Mouse (Mus musculus): ENCODE measurements around the gene Dgkz. TPM values are rescaled to one million over a fixed set of nuclear protein-coding genes. Genes with fewer than 3 reads are reported as not detected.

Dgkz gene
- polyA plus RNA-seq, 1 experiment: 47.1 TPM

DNA sequence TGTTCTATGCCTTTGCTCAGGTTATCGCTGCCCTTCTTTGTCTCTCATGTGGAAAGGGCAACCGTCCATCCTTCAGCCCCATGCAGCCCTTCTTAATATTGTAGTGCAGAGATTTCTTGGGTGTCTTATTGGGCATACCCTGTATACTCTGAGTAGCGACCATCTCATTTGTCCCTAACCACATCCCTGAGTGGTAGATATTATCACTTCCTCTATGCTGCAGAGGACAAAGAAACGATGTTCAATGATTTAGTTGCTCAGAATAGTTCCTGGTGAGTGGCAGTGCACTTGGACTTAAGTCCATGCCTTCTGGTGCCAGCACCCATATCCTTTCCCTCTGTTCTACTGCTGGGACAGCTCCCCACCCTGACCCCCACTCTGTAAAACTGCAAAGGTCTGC, 2.3 kb upstream of the Dgkz start:
- H3K79me3 ChIP-seq (ENCODE audit: low read depth): no peaks in the 10 kb centered on the region
- H3K27me3 ChIP-seq (ENCODE audit: control insufficient read depth, insufficient read depth, insufficient read length): peaks cover 29% of the 10 kb centered on the region
- no peaks in the 10 kb centered on the region for H3K79me2 ChIP-seq (ENCODE audit: control insufficient read depth, insufficient read depth)
- no peak overlapping the region for H3K4me3 ChIP-seq (ENCODE audit: insufficient read depth, poor library complexity, severe bottlenecking)
- H3ac ChIP-seq (ENCODE audit: control insufficient read depth, insufficient read length, low read depth): no peak overlapping the region
- TF ChIP-seq MAX (IDR thresholded peaks at IDR 0.05): no peak
- peaks cover 11% of the 10 kb centered on the region for H3K36me3 ChIP-seq (ENCODE audit: control insufficient read depth, insufficient read depth)

DNA sequence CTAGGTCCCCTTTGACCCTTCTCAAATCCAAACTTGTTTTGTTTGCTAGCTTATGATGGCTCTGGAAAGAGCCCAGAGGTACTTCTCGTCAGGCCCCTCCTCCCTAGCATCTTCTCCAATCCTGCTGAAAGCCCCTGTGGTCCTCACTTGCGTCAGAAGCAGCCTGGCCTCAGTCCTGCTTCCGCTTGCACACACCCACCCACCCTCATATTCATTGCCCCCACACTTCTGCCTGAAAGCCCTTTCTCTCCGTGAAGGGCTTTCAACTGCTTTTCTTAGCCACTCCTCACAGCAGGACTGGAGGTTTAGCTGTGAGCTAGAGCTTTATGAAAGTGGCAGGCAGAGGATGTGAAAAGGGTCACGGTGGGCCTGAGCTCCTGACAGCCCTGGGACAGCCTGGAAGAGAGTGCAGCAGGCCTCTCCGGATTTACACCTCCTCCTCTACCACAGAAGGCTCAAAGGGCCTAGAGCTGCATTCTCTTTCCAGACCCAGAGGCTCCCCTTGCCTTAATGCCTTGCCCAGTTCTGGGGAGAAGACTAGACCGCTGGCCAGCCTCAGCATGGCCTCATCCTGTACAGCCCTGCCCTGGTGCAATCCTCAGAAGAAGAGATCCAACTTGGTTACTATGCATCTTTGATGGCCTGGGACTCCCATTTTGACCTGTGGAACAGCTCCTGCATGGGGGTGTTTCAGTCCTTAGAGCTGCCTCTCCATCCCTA, 2.1 kb downstream of the Dgkz start:
- Histone ChIP-seq H3K27me3 (ENCODE audit: control insufficient read depth, insufficient read depth, insufficient read length) (peaks cover 29% of the 10 kb centered on the region), H3K36me3 (ENCODE audit: control insufficient read depth, insufficient read depth) (no peaks in the 10 kb centered on the region), H3K4me3 (ENCODE audit: insufficient read depth, poor library complexity, severe bottlenecking) (no peak overlapping the region), H3ac (ENCODE audit: control insufficient read depth, insufficient read length, low read depth) (no peak overlapping the region), H3K79me3 (ENCODE audit: low read depth) (no peaks in the 10 kb centered on the region), H3K79me2 (ENCODE audit: control insufficient read depth, insufficient read depth) (no peaks in the 10 kb centered on the region)
- TF ChIP-seq MAX (IDR thresholded peaks at IDR 0.05) (no peak), MYOD1 (IDR thresholded peaks at IDR 0.05; ENCODE audit: control insufficient read depth, insufficient read length, low read depth) (no peak), CEBPB (IDR thresholded peaks at IDR 0.05; ENCODE audit: low read depth) (no peak), CTCF (IDR thresholded peaks at IDR 0.05; ENCODE audit: control insufficient read depth, insufficient read depth, insufficient read length) (no peak), USF1 (IDR thresholded peaks at IDR 0.05; ENCODE audit: low read depth) (no peak), FOSL1 (IDR thresholded peaks at IDR 0.05; ENCODE audit: insufficient read depth, low read length, poor library complexity, severe bottlenecking) (no peak), MYOG (IDR thresholded peaks at IDR 0.05; ENCODE audit: control insufficient read depth, extremely low read depth, insufficient read length) (no peak)

DNA sequence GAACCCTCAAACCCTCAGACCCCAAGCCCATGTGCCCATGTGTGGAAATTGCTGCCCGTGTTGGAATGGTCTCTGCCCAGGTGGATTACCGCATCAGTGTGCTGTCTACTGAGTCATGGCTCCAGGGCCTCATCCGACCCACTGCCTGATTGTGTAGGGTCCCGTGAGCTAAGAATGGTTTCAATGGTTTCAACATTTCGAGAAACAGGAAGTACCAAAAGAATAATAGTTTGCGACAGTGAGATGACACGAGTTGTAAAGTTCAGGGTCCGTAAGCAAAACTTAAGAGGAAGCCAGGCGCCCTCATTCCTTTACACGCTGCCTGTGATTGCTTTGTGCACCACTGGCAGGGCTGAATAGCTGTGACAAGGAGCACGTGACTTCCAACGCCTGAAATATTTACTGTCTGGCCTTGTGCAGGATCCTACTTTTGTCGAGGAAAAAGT, 3.5 kb downstream of the Dgkz start:
- Histone ChIP-seq H3K36me3 (ENCODE audit: control insufficient read depth, insufficient read depth) (no peaks in the 10 kb centered on the region), H3K79me3 (ENCODE audit: low read depth) (no peaks in the 10 kb centered on the region), H3ac (ENCODE audit: control insufficient read depth, insufficient read length, low read depth) (no peak overlapping the region), H3K79me2 (ENCODE audit: control insufficient read depth, insufficient read depth) (no peaks in the 10 kb centered on the region), H3K27me3 (ENCODE audit: control insufficient read depth, insufficient read depth, insufficient read length) (peaks cover 27% of the 10 kb centered on the region), H3K4me3 (ENCODE audit: insufficient read depth, poor library complexity, severe bottlenecking) (no peak overlapping the region)
- TF ChIP-seq CEBPB (IDR thresholded peaks at IDR 0.05; ENCODE audit: low read depth): no peak
- no peak for TF ChIP-seq MYOG (IDR thresholded peaks at IDR 0.05; ENCODE audit: control insufficient read depth, extremely low read depth, insufficient read length)
- TF ChIP-seq CTCF (IDR thresholded peaks at IDR 0.05; ENCODE audit: control insufficient read depth, insufficient read depth, insufficient read length): no peak

DNA sequence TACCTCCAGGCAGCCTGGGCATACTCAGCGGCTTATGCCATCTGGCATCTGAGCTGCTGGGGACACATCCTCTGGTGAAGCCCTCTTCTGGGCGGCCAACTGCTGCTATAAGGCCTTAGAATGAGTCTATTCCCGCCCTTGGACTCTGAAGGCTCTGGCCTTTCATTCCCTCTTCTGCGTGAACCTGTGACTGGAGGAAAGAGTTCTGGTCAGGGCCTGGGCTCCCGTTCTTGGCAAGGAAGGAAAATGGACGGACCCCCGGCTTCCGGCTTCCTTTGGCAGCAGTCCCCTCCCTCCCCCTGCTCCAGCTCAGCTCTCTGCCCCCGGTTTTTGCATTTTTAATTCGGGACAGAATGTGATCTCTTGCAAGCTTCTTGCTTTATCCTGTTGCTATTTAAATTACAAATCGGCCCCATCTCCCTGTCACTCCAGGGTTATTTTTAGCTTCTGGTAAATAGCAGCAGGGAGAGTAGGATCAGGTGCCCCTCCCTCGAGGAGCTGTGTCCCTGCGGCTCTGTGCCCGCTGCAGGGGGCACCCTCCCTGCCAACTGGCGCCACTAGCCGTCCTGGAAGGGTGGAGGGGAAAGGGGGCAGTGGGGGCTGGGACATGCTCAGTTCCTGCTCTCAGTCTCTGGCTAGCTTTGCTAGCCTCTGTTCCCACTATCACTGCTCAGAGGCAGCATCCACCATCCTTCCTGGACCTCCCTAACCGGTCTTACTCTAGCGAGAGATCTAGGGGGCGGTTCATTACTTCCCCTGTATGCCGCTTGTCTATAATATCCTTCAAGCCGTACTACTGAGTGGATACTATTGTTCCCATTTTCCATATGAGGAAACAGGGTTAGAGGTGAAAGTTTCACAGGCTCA, 4.2 kb downstream of the Dgkz start:
- Histone ChIP-seq H3ac (ENCODE audit: control insufficient read depth, insufficient read length, low read depth) (no peak overlapping the region), H3K79me3 (ENCODE audit: low read depth) (no peaks in the 10 kb centered on the region), H3K27me3 (ENCODE audit: control insufficient read depth, insufficient read depth, insufficient read length) (peaks cover 20% of the 10 kb centered on the region), H3K36me3 (ENCODE audit: control insufficient read depth, insufficient read depth) (no peaks in the 10 kb centered on the region), H3K79me2 (ENCODE audit: control insufficient read depth, insufficient read depth) (no peaks in the 10 kb centered on the region), H3K4me3 (ENCODE audit: insufficient read depth, poor library complexity, severe bottlenecking) (no peak overlapping the region)
- TF ChIP-seq FOSL1 (IDR thresholded peaks at IDR 0.05; ENCODE audit: insufficient read depth, low read length, poor library complexity, severe bottlenecking): no peak
- TF ChIP-seq MYOD1 (IDR thresholded peaks at IDR 0.05; ENCODE audit: control insufficient read depth, insufficient read length, low read depth): no peak
- no peak for TF ChIP-seq CTCF (IDR thresholded peaks at IDR 0.05; ENCODE audit: control insufficient read depth, insufficient read depth, insufficient read length)
- TF ChIP-seq USF1 (IDR thresholded peaks at IDR 0.05; ENCODE audit: low read depth): no peak
- no peak for TF ChIP-seq CEBPB (IDR thresholded peaks at IDR 0.05; ENCODE audit: low read depth)
- no peak for TF ChIP-seq MAX (IDR thresholded peaks at IDR 0.05)
- no peak for TF ChIP-seq MYOG (IDR thresholded peaks at IDR 0.05; ENCODE audit: control insufficient read depth, extremely low read depth, insufficient read length)

DNA sequence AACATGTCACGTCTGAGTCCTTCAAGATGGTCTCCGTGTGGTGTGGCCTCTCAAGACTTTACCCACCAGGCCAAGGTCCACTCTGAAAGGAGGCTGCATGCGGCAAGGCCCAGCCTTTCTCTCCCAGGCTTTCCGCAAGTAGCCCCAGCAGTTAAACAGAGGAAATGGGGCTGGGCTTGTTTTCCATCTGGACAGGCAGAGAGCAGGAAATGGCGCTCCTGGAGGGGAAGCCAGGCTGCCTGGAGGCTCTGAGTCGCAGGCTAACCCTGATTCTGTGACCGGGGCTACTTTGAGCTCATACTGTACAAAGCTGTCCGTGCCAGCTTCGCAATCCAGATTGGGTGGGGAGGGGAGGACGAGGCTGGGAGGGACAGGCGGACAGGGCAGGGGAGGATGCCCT, 7.7 kb downstream of the Dgkz start:
- H3K79me3 ChIP-seq (ENCODE audit: low read depth): peaks cover under 1% of the 10 kb centered on the region
- no peaks in the 10 kb centered on the region for H3K27me3 ChIP-seq (ENCODE audit: control insufficient read depth, insufficient read depth, insufficient read length)
- no peak overlapping the region for H3K4me3 ChIP-seq (ENCODE audit: insufficient read depth, poor library complexity, severe bottlenecking)
- no peaks in the 10 kb centered on the region for H3K36me3 ChIP-seq (ENCODE audit: control insufficient read depth, insufficient read depth)
- H3ac ChIP-seq (ENCODE audit: control insufficient read depth, insufficient read length, low read depth): no peak overlapping the region
- peaks cover 3% of the 10 kb centered on the region for H3K79me2 ChIP-seq (ENCODE audit: control insufficient read depth, insufficient read depth)
- TF ChIP-seq CEBPB (IDR thresholded peaks at IDR 0.05; ENCODE audit: low read depth): no peak
- no peak for TF ChIP-seq MYOD1 (IDR thresholded peaks at IDR 0.05; ENCODE audit: control insufficient read depth, insufficient read length, low read depth)
- no peak for TF ChIP-seq CTCF (IDR thresholded peaks at IDR 0.05; ENCODE audit: control insufficient read depth, insufficient read depth, insufficient read length)
- TF ChIP-seq MYOG (IDR thresholded peaks at IDR 0.05; ENCODE audit: control insufficient read depth, extremely low read depth, insufficient read length): no peak
- no peak for TF ChIP-seq USF1 (IDR thresholded peaks at IDR 0.05; ENCODE audit: low read depth)
- TF ChIP-seq FOSL1 (IDR thresholded peaks at IDR 0.05; ENCODE audit: insufficient read depth, low read length, poor library complexity, severe bottlenecking): no peak
- TF ChIP-seq MAX (IDR thresholded peaks at IDR 0.05): no peak

Measured in C2C12 (cell line).